Mouse (Mus musculus) spleen, postnatal 10 days (tissue): ENCODE results near the gene Erc1.
"Not testable (repeated sequence)": the region's sequence is repeated elsewhere in the genome, so short reads cannot be mapped to it uniquely, and the experiment has no call there.

Experiments used
- DNase-seq, 2 experiments: peaks; one replicate each; pipeline ENCODE4 v3.0.0; 2021 to 2022; ENCODE audit warnings: low spot score in 2 of 2

Erc1 gene

DNA sequence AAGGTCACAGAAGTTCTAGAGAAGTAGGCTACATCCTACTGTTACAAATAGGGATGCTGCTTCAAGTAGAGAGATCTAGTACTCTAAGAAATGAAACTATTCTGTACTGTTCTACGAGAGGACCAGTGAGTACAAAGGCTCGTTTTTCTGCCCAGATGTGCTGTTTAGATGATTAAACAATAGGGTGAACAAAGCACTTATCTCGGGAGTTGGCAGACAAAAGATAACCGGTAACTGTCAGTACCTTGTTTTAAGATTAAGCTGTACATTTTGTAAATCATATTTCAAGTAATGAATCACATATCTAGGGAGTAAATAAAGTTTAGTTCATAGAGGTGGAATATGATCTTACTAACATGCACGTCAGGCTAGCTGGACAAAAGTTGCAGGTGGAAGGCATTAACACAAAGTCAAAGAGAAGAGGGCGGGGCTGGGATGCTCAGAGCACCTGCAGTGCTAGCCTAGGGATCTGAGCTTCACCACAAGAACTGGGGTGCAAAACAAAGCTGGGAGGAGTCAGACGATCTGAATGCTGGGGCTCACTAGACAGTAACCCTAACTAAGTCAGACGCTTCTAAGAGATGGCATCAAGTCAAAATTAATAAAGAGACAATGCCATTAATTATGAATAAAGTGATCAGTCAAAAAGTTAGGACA lies 136.2 kb downstream of the Erc1 start:
- DNase-seq: no peak

- no peak for DNase-seq
Measured at GRCm38 (mm10) chr6:119709552-119709951, 138.4 kb downstream of the Erc1 start.

DNA sequence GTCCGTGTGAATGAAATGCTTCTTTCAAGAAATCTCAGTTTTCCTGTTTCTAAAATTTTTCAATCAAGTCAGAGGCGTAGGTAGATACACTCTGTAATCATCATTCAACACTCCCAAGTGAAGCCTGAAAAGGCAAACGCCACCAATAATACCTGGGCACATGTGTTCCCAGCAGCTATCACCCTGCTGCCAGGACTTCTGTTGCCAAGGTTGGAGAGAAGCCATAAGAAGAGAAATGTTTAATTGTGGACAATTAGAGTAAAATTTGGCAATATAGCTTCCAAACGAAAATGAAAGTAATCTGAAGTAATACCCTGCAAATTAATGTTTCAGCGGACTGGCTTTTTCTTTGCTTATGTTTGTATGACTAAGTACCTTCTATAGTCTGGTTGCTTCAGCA lies 140.1 kb downstream of the Erc1 start:
- no peak for DNase-seq

DNA sequence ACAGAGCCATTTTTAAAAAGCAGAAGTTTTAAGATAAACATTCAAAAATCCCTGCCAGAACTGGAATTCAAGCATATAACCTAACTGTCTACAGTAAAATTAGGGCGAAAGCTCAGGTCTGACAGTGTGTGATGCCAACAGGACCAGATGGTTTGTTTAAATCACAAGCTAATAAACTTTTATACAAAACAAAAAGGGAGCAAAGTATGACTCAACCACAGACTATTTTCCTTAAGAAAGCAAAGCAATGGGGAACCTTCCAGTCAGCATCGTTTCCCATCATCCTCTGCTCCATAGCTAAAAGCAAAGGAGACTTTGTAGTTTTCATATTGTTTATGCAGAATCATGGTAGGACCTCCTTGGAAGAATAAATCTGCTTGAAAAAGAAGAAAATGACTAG lies 143.1 kb downstream of the Erc1 start:
- DNase-seq: no peak

GRCm38 (mm10) chr6:119692754-119693153 lies 155.2 kb downstream of the Erc1 start:
- DNase-seq: no peak

GRCm38 (mm10) chr6:119686470-119686869 lies 161.5 kb downstream of the Erc1 start:
- no peak for DNase-seq

- DNase-seq: no peak
Measured at GRCm38 (mm10) chr6:119680746-119681145, 167.2 kb downstream of the Erc1 start.

DNA sequence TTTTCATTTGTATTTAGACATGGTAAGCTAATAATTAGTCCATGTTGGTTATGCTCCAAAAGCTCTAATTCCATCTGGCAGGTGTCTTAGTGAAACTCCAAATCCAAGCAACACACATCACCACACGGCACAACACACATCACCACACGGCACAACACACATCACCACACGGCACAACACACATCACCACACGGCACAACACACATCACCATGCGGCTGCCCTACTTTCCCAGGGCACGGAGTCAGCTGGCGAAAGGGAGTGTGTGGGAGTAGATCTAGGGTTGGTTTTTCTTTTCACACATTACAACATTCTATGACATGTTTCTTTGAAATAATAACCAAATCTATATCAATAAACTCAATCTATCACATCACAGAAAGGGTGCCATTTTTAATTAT lies 173.2 kb downstream of the Erc1 start:
- DNase-seq: no peak

- DNase-seq: no peak
Measured at GRCm38 (mm10) chr6:119674201-119674810, 173.7 kb downstream of the Erc1 start.

GRCm38 (mm10) chr6:119669746-119670145 lies 178.2 kb downstream of the Erc1 start:
- DNase-seq: no peak

GRCm38 (mm10) chr6:119662936-119663335 lies 185.0 kb downstream of the Erc1 start:
- no peak for DNase-seq

GRCm38 (mm10) chr6:119661081-119661493 lies 186.9 kb downstream of the Erc1 start:
- no peak for DNase-seq

DNA sequence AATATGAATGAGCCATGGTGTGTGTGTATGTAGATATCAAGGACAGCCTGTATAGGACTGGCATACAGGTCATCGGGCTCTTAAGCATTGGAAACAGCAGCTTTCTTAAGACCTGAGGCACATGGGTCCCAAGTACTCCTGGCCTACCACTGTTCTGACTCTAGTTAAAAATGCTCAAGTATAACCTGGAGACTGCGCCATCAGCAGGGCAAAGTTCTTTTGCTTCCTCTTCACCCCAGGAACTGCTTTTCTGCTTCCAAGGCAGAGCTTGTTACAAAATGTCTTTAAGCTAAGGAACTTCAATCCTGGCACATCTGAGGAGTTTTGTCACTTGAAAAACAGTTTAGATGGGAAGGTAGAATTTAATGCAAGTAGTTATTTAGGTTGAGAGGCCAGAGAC lies 189.5 kb downstream of the Erc1 start:
- no peak for DNase-seq

GRCm38 (mm10) chr6:119657418-119658178 lies 190.4 kb downstream of the Erc1 start:
- no peak for DNase-seq

GRCm38 (mm10) chr6:119654777-119655176 lies 193.2 kb downstream of the Erc1 start:
- DNase-seq: not testable (repeated sequence)

DNA sequence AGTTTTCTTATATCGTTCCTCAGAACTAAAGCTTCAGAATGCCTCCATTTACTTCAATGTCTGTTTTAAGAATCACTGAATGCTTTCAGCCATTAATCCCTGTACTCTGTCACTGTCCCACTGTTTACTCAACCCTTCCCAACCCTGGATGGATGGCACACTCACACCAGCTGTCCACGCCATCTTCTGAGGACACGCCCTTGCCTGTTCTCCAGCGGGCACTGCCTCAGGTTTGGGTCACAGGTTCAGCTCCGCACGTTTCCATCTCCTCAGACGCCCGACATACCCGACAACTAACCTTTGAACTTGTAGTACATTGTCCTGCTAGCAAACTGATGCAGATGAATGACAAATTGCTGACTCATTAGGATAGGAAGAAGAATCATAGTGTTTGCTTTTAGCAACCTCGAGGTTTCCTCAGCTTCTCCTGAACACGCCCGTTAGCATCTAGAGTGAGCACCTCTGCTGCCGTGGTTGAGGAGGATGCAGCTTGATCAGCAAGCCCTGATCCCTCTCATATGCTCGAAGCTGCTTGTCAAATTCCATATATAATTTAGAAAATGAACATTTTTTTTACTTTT lies 204.0 kb downstream of the Erc1 start:
- DNase-seq: no peak

DNA sequence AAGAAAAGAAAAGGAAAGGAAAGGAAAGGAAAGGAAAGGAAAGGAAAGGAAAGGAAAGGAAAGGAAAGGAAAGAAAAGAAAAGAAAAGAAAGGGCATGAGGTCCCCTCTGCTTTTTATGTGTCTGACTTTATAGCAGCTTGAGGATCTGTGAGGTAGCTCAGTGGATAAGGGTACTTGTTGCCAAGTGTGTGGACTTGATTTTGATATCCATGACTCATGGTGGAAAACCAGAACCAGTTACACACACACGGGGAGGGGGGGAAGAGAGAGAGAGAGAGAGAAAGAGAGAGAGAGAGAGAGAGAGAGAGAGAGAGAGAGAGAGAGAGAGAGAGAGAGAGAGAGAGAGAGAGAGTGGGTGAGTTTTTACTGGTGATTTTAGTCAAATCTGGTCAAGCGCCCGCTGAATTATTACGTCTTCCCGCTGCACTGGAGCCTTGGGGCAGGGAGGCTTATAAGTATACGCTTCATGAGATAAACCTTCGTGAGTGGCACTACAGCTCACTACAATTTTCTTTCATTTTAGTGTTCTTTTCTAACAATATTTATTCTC lies 204.7 kb downstream of the Erc1 start:
- DNase-seq: no peak

DNA sequence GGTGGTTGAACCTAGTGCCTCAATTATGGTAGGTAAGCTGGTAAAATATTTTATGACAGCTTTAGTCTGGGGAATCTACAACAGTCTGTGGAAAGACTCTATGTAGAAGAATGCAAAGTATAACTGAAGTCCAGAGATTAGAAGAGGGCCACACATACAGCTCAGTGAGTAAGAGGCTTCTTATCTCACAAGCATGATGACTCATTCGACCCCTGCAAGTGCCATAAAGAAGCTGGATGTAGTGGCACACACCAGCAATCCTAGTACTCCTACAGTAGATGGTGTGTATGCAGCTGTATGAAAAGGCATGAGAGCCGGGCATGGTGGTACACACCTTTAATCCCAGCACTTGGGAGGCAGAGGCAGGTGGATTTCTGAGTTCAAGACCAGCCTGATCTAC lies 205.2 kb downstream of the Erc1 start:
- DNase-seq: no peak

DNA sequence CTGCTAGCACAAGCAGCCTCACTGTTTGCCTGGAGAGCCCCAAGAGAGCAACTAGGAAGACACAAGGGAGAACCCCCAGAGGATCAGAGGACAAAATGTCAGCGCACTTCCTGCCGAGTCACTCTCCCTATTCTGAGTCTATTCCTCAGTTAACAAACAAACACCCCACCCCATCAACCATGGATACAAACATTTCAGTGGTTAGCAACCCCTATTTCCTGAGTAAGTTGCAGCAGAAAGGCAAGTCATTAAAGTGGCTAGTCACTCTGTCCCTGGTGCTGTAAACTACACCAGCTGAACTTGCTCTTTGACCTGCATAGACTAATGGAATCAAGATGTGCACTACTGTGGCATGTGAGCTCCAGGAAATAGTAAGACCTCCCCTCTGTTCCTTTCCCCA lies 212.3 kb downstream of the Erc1 start:
- DNase-seq: no peak

- DNase-seq: no peak
Measured at GRCm38 (mm10) chr6:119630622-119631021, 217.3 kb downstream of the Erc1 start.

DNA sequence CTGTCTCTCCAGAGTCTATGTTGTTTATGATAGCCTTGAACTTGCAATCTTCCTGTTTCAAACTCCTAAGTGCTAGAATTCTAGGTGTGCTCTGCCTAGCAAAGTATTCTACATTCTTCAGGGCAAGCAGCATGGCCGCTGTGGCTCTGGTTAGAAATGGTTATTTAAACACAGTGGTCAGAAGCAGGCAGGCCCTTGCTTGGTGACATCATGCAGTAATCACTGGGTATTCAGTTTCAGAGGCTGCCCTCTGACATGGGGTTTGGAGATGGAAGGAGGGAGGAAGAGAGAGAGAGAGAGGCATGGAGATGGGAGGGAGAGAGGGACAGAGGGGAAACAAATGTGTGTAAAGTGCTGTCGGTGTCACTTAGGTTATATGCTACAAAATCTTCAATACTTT lies 246.6 kb downstream of the Erc1 start:
- no peak for DNase-seq

- no peak for DNase-seq
Measured at GRCm38 (mm10) chr6:119595440-119595839, 252.5 kb downstream of the Erc1 start.
